Mouse (Mus musculus) liver, adult 2 months (tissue): ENCODE measurements around the gene Nr1h3. TPM values are rescaled to one million over a fixed set of nuclear protein-coding genes. Genes with fewer than 3 reads are reported as not detected.

ENCODE experiments used
- DNase-seq: peaks from one replicate; pipeline ENCODE4 v3.0.0-alpha.2; 2011; ENCODE audit warnings: low read depth, low spot score; ENCODE audit errors: extremely low read depth
- H3K27ac ChIP-seq: fragments of 200-500 bp; replicated peaks from 2 replicates; pipeline ENCODE4 v1.5.1; 2012; ENCODE audit warnings: low read depth, mild to moderate bottlenecking, control low read depth, inconsistent platforms, low read length; ENCODE audit not compliant: insufficient read depth
- H3K27me3 ChIP-seq: fragments of 200-500 bp; 2 replicates; pipeline ENCODE4 v1.6.1; 2012; ENCODE audit warnings: mild to moderate bottlenecking, moderate library complexity, low read length, inconsistent platforms; ENCODE audit not compliant: control insufficient read depth, insufficient read depth
- H3K36me3 ChIP-seq: fragments of 200-500 bp; 2 replicates; pipeline ENCODE4 v1.6.1; 2012; ENCODE audit warnings: low read length, inconsistent platforms; ENCODE audit not compliant: control insufficient read depth, insufficient read depth
- H3K4me1 ChIP-seq: fragments of 200-500 bp; 2 replicates; pipeline ENCODE4 v1.6.1; 2011; ENCODE audit warnings: low read length; ENCODE audit not compliant: control insufficient read depth, insufficient read depth
- H3K4me3 ChIP-seq: fragments of 200-500 bp; 2 replicates; pipeline ENCODE4 v1.5.1; 2011; ENCODE audit warnings: low read depth, mild to moderate bottlenecking, control low read depth, low read length, moderate library complexity; ENCODE audit not compliant: insufficient read depth
- H3K79me2 ChIP-seq: fragments of 200-500 bp; 2 replicates; pipeline ENCODE4 v1.6.1; 2012; ENCODE audit warnings: inconsistent platforms, mild to moderate bottlenecking, low read length, moderate library complexity; ENCODE audit not compliant: control insufficient read depth, insufficient read depth
- H3K9ac ChIP-seq: fragments of 200-500 bp; 2 replicates; pipeline ENCODE4 v1.6.1; 2012; ENCODE audit warnings: low read depth, mild to moderate bottlenecking, control low read depth, inconsistent platforms, low read length
- CTCF ChIP-seq: fragments of 200-500 bp; IDR thresholded peaks from 2 replicates; pipeline ENCODE4 v1.5.1; 2011; ENCODE audit warnings: low read depth, low read length, control low read depth
- POLR2A ChIP-seq: fragments of 200-500 bp; IDR thresholded peaks from 2 replicates; pipeline ENCODE4 v1.6.1; 2011; ENCODE audit warnings: low read length, control low read depth; ENCODE audit not compliant: insufficient read depth; ENCODE audit errors: extremely low read depth
- WGBS: fragments of 180-500 bp; shearing (Covaris S2); methylation state at CpG from one replicate; pipeline ENCODE4 v1.1.7; 2018; 5-methylcytosine and 5-hydroxymethylcytosine counted together
- polyA plus RNA-seq: library from polyadenylated mRNA; depleted of rRNA; stranded (reverse); fragments of >200 nt; gene quantifications from 2 replicates; pipeline ENCODE4 v1.2.3, GENCODE M21; 2012
- total RNA-seq: library from RNA; depleted of rRNA; stranded (reverse); fragments of >200 nt; gene quantifications from 2 replicates; pipeline ENCODE4 v1.2.3, GENCODE M21; 2014

The Nr1h3 gene
- total and polyA plus RNA-seq, 2 experiments, result 146 to 198 TPM

GRCm38 (mm10) chr2:91169587-91170322 lies 32.9 kb downstream of the Nr1h3 start:
- Histone ChIP-seq H3K27me3 (no peaks in the 10 kb centered on the region), H3K79me2 (no peaks in the 10 kb centered on the region), H3K4me1 (no peaks in the 10 kb centered on the region), H3K4me3 (no peak overlapping the region), H3K36me3 (peaks cover 43% of the 10 kb centered on the region), H3K9ac (no peak overlapping the region), H3K27ac (no peak overlapping the region)
- WGBS, result 94% methylated on average over 25 of the region's 25 CpGs
- DNase-seq, result no peak
- TF ChIP-seq CTCF (no peak), POLR2A (no peak)

- Histone ChIP-seq H3K27me3 (no peaks in the 10 kb centered on the region), H3K4me3 (no peak overlapping the region), H3K9ac (no peak overlapping the region), H3K4me1 (no peaks in the 10 kb centered on the region), H3K36me3 (peaks cover 46% of the 10 kb centered on the region), H3K27ac (no peak overlapping the region), H3K79me2 (no peaks in the 10 kb centered on the region)
- WGBS, result 93% methylated on average over 4 of the region's 4 CpGs
- TF ChIP-seq POLR2A (no peak), CTCF (no peak)
- DNase-seq, result no peak
Observed at GRCm38 (mm10) chr2:91167629-91168028, 35.0 kb downstream of the Nr1h3 start.

GRCm38 (mm10) chr2:91164991-91165390 lies 37.6 kb downstream of the Nr1h3 start:
- Histone ChIP-seq H3K9ac (no peak overlapping the region), H3K27ac (no peak overlapping the region), H3K4me1 (peaks cover 11% of the 10 kb centered on the region), H3K4me3 (no peak overlapping the region), H3K79me2 (no peaks in the 10 kb centered on the region), H3K36me3 (peaks cover 33% of the 10 kb centered on the region), H3K27me3 (no peaks in the 10 kb centered on the region)
- WGBS, result 64% methylated on average over 6 of the region's 6 CpGs
- DNase-seq, result no peak
- TF ChIP-seq POLR2A (no peak), CTCF (no peak)

GRCm38 (mm10) chr2:91163532-91163931 lies 39.1 kb downstream of the Nr1h3 start:
- H3K27me3 ChIP-seq, result no peaks in the 10 kb centered on the region
- DNase-seq, result no peak
- H3K36me3 ChIP-seq, result peaks cover 26% of the 10 kb centered on the region
- peaks cover 15% of the 10 kb centered on the region for H3K4me1 ChIP-seq
- H3K27ac ChIP-seq, result no peak overlapping the region
- no peak overlapping the region for H3K9ac ChIP-seq
- no peaks in the 10 kb centered on the region for H3K79me2 ChIP-seq
- TF ChIP-seq CTCF (no peak), POLR2A (no peak)
- H3K4me3 ChIP-seq, result no peak overlapping the region
- WGBS, result 97% methylated on average over 5 of the region's 5 CpGs

GRCm38 (mm10) chr2:91162952-91163351 lies 39.7 kb downstream of the Nr1h3 start:
- WGBS, result 89% methylated on average over 4 of the region's 4 CpGs
- H3K27me3 ChIP-seq, result no peaks in the 10 kb centered on the region
- peaks cover 15% of the 10 kb centered on the region for H3K4me1 ChIP-seq
- DNase-seq, result no peak
- TF ChIP-seq CTCF (no peak), POLR2A (no peak)
- H3K36me3 ChIP-seq, result peaks cover 27% of the 10 kb centered on the region
- H3K9ac ChIP-seq, result no peak overlapping the region
- no peaks in the 10 kb centered on the region for H3K79me2 ChIP-seq
- no peak overlapping the region for H3K27ac ChIP-seq
- H3K4me3 ChIP-seq, result no peak overlapping the region

GRCm38 (mm10) chr2:91160591-91160990 lies 42.0 kb downstream of the Nr1h3 start:
- Histone ChIP-seq H3K4me1 (peaks cover 15% of the 10 kb centered on the region), H3K4me3 (no peak overlapping the region), H3K79me2 (no peaks in the 10 kb centered on the region), H3K36me3 (peaks cover 30% of the 10 kb centered on the region), H3K9ac (no peak overlapping the region), H3K27me3 (no peaks in the 10 kb centered on the region), H3K27ac (peak overlapping the region; percentile 85)
- WGBS, result 12% methylated on average over 6 of the region's 6 CpGs
- peak; percentile 76 for DNase-seq
- TF ChIP-seq CTCF (no peak), POLR2A (no peak)
